Mouse (Mus musculus): Measurements from ENCODE around the gene Oaz3.
A peak's percentile ranks its signal among the peaks of the same experiment; 100 is the strongest.

Gene Oaz3

GRCm38 (mm10) chr3:94443597-94443964 lies at the start of gene Oaz3:
Gene Oaz3 (minus strand): TSS chr3:94443915.
- DNase-seq (ENCODE audit: low read depth), result no peak

GRCm38 (mm10) chr3:94487581-94487980 lies 43.9 kb upstream of the Oaz3 start:
- no peak for DNase-seq (ENCODE audit: low read depth)

GRCm38 (mm10) chr3:94485922-94486321 lies 42.2 kb upstream of the Oaz3 start:
- DNase-seq (ENCODE audit: low read depth), result no peak

- no peak for DNase-seq (ENCODE audit: low read depth)
These were observed 40.2 kb upstream of the Oaz3 start for GRCm38 (mm10) chr3:94483790-94484439.

- DNase-seq (ENCODE audit: low read depth), result peak; percentile 79
These were observed 39.2 kb upstream of the Oaz3 start for GRCm38 (mm10) chr3:94482764-94483385.

- DNase-seq (ENCODE audit: low read depth), result no peak
These were observed 37.7 kb upstream of the Oaz3 start for GRCm38 (mm10) chr3:94481429-94481828.

GRCm38 (mm10) chr3:94480291-94480884 lies 36.7 kb upstream of the Oaz3 start, which contains the start of gene Riiad1:
Gene Riiad1 (minus strand): TSS chr3:94480341.
- DNase-seq (ENCODE audit: low read depth), result no peak

- no peak for DNase-seq (ENCODE audit: low read depth)
These were observed 35.8 kb upstream of the Oaz3 start for GRCm38 (mm10) chr3:94479564-94479963.

- no peak for DNase-seq (ENCODE audit: low read depth)
These were observed 35.0 kb upstream of the Oaz3 start for GRCm38 (mm10) chr3:94478591-94479169.

GRCm38 (mm10) chr3:94477981-94478422 lies 34.3 kb upstream of the Oaz3 start, which contains the start of gene Celf3:
Gene Celf3 (plus strand): TSS chr3:94478295.
- no peak for DNase-seq (ENCODE audit: low read depth)

- no peak for DNase-seq (ENCODE audit: low read depth)
These were observed 33.7 kb upstream of the Oaz3 start for GRCm38 (mm10) chr3:94477444-94477843.

- no peak for DNase-seq (ENCODE audit: low read depth)
These were observed 32.8 kb upstream of the Oaz3 start for GRCm38 (mm10) chr3:94476301-94477035.

- no peak for DNase-seq (ENCODE audit: low read depth)
These were observed 30.0 kb upstream of the Oaz3 start for GRCm38 (mm10) chr3:94473567-94474232.

- DNase-seq (ENCODE audit: low read depth), result no peak
These were observed 29.4 kb upstream of the Oaz3 start for GRCm38 (mm10) chr3:94473115-94473505.

GRCm38 (mm10) chr3:94472447-94473114 lies 28.9 kb upstream of the Oaz3 start:
- no peak for DNase-seq (ENCODE audit: low read depth)

- DNase-seq (ENCODE audit: low read depth), result no peak
These were observed 25.2 kb upstream of the Oaz3 start for GRCm38 (mm10) chr3:94468931-94469330.

- no peak for DNase-seq (ENCODE audit: low read depth)
These were observed 22.1 kb upstream of the Oaz3 start for GRCm38 (mm10) chr3:94465632-94466430.

- DNase-seq (ENCODE audit: low read depth), result no peak
These were observed 20.3 kb upstream of the Oaz3 start for GRCm38 (mm10) chr3:94463926-94464578.

GRCm38 (mm10) chr3:94459834-94460233 lies 16.1 kb upstream of the Oaz3 start:
- DNase-seq (ENCODE audit: low read depth), result peak; percentile 13

GRCm38 (mm10) chr3:94457055-94457454 lies 13.3 kb upstream of the Oaz3 start:
- no peak for DNase-seq (ENCODE audit: low read depth)
